Mouse (Mus musculus): ENCODE measurements around the gene Svbp. TPM values are rescaled to one million over a fixed set of nuclear protein-coding genes. Genes with fewer than 3 reads are reported as not detected.

Gene Svbp
- polyA plus RNA-seq, 1 experiment from 2014 or later = 112 TPM

DNA sequence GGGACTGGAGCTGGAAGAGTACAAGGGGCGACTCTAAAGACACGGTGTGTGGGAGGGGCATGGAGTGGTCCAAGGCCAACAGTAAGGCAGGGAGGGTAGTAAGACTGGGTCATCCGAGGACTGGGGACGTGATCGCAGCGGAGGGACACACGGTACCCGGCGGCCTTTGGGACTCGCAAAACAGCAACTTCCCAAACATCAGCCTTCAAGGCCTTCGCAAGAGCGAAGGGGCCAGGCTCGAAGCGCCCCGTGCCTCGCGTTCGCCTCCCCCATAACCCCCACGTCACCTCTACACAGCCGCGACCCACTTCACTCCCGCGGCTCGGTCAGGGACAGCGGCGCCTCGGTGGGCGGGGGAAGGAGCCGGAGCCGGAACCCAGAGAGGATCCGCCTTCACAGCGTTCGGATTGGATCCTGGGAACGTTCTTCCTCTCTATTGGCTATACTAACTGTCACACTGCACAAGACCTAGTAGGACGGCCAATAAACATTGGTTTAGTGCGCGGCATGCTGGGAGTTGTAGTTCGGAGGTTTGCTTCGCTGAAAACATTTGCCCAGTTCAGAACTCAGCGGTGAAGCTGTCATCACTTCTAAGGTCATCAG, 21.2 kb upstream of the Svbp start, which contains the start of gene Zfp691:
Gene Zfp691 (minus strand): TSS at position 345 of the 603 bp plus-strand sequence.
- peak; percentile 100 for ATAC-seq (ENCODE audit: borderline replicate concordance, extremely low read depth, low FRiP score, low TSS enrichment)
- Histone ChIP-seq H3K36me3 (peaks cover 17% of the 10 kb centered on the region), H3K4me3 (peak within 1 kb of the TSS; percentile 82), H3K4me1 (peaks cover 10% of the 10 kb centered on the region; the same call in 1 of the 2 replicates), H3K4me2 (peak within 1 kb of the TSS; percentile 73), H3K9me3 (no peaks in the 10 kb centered on the region), H3K27me3 (no peaks in the 10 kb centered on the region), H3K27ac (no peak within 1 kb of the TSS), H3K9ac (peak within 1 kb of the TSS; percentile 90)
- WGBS = under 1% methylated on average over 40 of the region's 40 CpGs

DNA sequence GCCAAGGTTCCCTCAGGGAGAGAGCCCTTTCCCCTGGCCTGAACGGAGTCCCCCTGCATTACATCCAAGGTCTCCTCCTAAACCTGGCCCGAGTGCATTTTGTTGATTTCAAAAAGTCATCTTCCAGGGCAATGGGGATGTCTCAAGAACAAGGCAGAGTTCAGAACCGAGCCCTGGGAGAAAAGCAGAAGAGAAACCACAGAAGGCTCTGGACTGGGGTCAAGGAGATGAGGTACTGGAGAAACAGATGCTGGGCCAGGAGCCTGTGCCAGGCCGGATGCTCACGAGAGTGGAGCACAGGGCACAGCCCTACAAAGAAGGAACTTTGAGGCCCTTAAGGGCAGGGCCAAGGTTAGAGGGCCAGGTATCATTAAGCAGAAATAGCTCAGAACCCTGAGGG, 17.4 kb upstream of the Svbp start:
- Histone ChIP-seq H3K27ac (no peak overlapping the region), H3K27me3 (no peaks in the 10 kb centered on the region), H3K4me1 (peaks cover 8% of the 10 kb centered on the region; the same call in 1 of the 2 replicates), H3K9me3 (no peaks in the 10 kb centered on the region), H3K4me3 (no peak overlapping the region), H3K9ac (no peak overlapping the region), H3K4me2 (no peak overlapping the region), H3K36me3 (no peaks in the 10 kb centered on the region)
- 64% methylated on average over 5 of the region's 5 CpGs for WGBS
- ATAC-seq (ENCODE audit: borderline replicate concordance, extremely low read depth, low FRiP score, low TSS enrichment) = no peak

DNA sequence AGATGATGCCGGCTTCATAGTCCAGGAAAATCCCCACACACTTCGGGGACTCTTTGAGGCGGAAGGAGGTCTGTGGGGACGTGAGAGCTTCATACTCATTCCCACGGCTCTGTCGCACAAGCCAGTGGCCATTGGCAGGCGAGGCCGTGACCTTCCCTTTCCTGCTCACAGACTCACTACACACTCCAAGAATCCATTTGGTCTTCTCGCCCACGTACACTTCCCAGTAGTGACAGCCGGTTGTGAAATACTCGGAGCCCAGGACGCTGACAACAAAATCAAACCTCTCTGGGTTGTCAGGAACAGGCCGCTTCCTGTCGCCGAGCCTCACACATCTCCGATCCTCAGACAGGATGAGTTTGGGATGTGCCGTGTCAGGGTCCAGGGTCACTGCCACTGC, 16.8 kb upstream of the Svbp start:
- no peak overlapping the region for H3K4me2 ChIP-seq
- no peak overlapping the region for H3K27ac ChIP-seq
- H3K9ac ChIP-seq = no peak overlapping the region
- no peak for ATAC-seq (ENCODE audit: borderline replicate concordance, extremely low read depth, low FRiP score, low TSS enrichment)
- H3K27me3 ChIP-seq = no peaks in the 10 kb centered on the region
- WGBS = 43% methylated on average over 18 of the region's 18 CpGs
- H3K4me1 ChIP-seq = peaks cover 2% of the 10 kb centered on the region; the same call in 1 of the 2 replicates
- H3K9me3 ChIP-seq = no peaks in the 10 kb centered on the region
- H3K36me3 ChIP-seq = no peaks in the 10 kb centered on the region
- H3K4me3 ChIP-seq = no peak overlapping the region

DNA sequence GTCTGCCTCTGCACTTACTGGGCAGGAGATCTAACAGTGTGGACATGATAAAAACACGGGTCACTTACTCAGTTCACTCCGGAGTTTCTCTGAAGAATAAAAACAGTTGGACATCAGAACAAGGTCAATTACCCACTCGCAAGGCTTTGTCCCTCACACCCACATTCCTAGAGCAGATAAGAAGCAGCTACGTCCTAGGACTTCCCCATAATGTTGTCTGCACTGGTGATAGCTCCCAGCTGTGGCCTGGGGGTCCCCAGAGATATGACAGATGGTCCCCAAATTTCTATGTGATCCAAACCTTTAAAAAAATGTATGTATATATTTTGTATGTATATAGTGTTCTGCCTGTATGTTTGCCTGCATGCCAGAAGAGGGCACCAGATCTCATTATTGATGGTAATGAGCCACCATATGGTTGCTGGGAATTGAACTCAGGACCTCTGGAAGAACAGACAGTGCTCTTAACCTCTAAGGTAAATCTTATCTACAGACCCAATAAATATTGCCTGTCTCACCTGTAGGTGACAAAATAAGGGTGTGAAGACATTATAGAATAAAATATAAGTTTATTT, 14.9 kb upstream of the Svbp start:
- H3K4me3 ChIP-seq = no peak overlapping the region
- H3K9me3 ChIP-seq = no peaks in the 10 kb centered on the region
- no peaks in the 10 kb centered on the region for H3K27me3 ChIP-seq
- no peak overlapping the region for H3K27ac ChIP-seq
- no peak for ATAC-seq (ENCODE audit: borderline replicate concordance, extremely low read depth, low FRiP score, low TSS enrichment)
- no peak overlapping the region for H3K4me2 ChIP-seq
- H3K4me1 ChIP-seq = no peaks in the 10 kb centered on the region
- 42% methylated on average over 4 of the region's 4 CpGs for WGBS
- H3K9ac ChIP-seq = no peak overlapping the region
- no peaks in the 10 kb centered on the region for H3K36me3 ChIP-seq

DNA sequence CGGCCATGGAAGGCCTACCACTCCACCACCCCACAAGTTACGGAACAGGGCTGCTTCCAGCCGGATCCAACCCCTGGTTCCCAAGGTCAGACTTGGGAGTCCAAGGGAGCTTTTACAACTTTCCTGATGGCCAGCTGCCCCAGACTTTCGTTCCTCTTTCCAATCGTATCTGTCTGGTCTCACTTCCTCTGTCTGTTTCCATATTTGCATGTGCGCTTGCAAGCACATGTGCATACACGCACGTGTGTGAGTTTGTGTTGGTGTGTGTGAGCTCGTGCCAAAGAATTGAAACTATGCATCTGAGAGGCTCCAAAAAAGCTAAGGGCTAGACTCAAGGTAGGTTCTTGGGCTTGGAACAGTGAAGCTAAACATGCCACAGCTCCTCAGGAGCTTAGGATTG, 13.7 kb upstream of the Svbp start:
- no peak overlapping the region for H3K27ac ChIP-seq
- no peaks in the 10 kb centered on the region for H3K27me3 ChIP-seq
- H3K4me3 ChIP-seq = no peak overlapping the region
- H3K9ac ChIP-seq = no peak overlapping the region
- 86% methylated on average over 9 of the region's 9 CpGs for WGBS
- H3K4me2 ChIP-seq = no peak overlapping the region
- ATAC-seq (ENCODE audit: borderline replicate concordance, extremely low read depth, low FRiP score, low TSS enrichment) = no peak
- no peaks in the 10 kb centered on the region for H3K4me1 ChIP-seq
- no peaks in the 10 kb centered on the region for H3K9me3 ChIP-seq
- H3K36me3 ChIP-seq = no peaks in the 10 kb centered on the region

DNA sequence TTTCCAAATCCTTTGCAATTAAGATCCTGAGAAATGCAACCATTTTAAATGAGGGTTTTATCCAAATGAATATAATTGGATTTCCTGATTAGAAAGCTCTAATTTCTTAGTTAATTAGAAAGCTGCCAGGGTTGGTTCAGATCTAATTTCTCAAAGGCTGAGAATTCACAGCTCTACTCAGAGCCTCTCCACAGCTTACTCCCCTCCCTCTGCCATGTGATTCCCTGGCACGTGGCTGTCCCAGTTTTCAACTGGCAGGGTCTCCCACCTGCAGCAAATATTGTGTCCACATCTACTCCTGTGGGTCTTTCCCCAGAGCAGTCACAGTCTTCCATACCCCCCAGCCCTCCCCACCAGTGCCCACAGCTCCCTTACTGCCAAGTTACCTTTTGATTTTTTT, 11.6 kb upstream of the Svbp start:
- no peaks in the 10 kb centered on the region for H3K9me3 ChIP-seq
- no peak overlapping the region for H3K9ac ChIP-seq
- no peak overlapping the region for H3K4me2 ChIP-seq
- H3K27ac ChIP-seq = no peak overlapping the region
- H3K36me3 ChIP-seq = no peaks in the 10 kb centered on the region
- 21% methylated on average over 1 of the region's 1 CpGs for WGBS
- ATAC-seq (ENCODE audit: borderline replicate concordance, extremely low read depth, low FRiP score, low TSS enrichment) = no peak
- no peaks in the 10 kb centered on the region for H3K4me1 ChIP-seq
- no peak overlapping the region for H3K4me3 ChIP-seq
- 0 out of 2 replicates have a peak, but pooled peaks cover 1% of the 10 kb centered on the region for H3K27me3 ChIP-seq

DNA sequence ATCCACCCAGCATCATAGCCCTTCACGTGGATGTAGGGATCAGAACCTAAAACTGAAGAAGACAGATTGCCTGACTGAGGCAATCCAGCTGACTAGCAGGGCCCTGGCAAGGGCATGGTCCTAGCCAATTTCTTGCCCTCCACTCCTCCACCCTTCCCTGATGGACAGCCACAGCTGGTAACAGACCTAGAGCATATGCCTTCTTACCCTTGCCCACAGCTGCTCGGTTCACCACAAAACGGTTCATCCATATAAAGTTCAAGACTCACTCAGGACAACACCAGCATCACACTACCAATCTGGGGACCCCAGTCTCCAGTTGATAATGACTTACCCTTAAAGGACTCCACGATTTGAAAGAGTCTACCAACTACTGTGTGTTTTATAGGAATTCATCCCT, 9.3 kb upstream of the Svbp start:
- WGBS = 70% methylated on average over 4 of the region's 4 CpGs
- no peak overlapping the region for H3K9ac ChIP-seq
- no peaks in the 10 kb centered on the region for H3K9me3 ChIP-seq
- H3K27me3 ChIP-seq = 0 out of 2 replicates have a peak, but pooled peaks cover 5% of the 10 kb centered on the region
- no peak overlapping the region for H3K4me2 ChIP-seq
- H3K4me1 ChIP-seq = no peaks in the 10 kb centered on the region
- H3K4me3 ChIP-seq = no peak overlapping the region
- H3K36me3 ChIP-seq = no peaks in the 10 kb centered on the region
- no peak for ATAC-seq (ENCODE audit: borderline replicate concordance, extremely low read depth, low FRiP score, low TSS enrichment)
- H3K27ac ChIP-seq = no peak overlapping the region

DNA sequence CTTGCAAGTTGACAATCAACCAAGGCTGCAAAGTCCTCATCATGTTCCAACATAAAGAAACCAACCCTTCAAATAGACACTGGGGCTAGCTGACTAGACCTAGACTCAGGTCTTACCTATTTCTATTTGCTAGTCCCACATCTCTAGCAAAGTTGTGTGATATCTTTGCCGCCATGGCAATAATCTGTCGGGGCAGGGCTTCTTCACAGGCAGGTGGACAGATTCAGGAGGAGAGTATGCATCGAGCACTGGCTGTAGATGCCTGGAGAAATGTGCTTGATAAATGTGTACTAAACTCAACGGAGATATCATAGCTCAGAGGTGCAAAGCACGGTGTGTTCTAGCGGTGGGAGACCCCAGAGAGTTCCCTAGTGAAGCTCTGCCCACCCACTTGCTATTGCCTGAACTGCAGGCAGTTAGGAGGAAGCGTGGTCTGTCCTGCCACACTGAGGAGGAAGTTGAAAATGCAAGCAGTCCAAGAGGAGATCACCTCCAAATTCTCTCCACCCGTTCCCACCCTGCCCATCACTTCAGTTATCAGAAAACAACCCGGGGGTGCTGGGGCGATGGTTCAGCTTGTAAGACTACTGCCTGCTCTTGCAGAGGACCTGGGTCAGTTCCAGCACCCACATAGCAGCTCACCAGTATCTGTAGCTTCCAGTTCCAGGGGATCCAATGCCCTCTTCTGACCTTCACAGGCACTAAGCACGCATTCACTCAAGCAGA, 6.9 kb upstream of the Svbp start:
- Histone ChIP-seq H3K27ac (no peak overlapping the region), H3K36me3 (no peaks in the 10 kb centered on the region)
- ATAC-seq (ENCODE audit: borderline replicate concordance, extremely low read depth, low FRiP score, low TSS enrichment) = no peak

DNA sequence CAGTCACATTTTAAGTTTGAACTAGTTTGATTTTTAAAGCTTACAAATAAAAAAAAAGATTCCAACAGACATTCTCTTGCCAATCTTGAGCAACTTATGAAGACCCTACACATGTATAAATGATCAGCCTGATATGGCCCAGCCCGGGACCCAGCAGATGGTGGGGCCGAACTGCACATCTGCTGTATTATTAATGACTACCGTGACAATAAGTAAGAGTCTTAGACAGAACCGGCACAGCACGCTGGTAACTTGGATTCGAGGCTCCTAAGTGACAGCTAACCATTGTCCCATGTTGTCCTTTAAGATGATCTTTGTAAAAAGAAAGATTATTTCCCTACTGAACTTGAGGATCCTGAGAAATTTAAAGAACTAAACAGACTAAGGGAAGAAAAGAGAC, 5.7 kb upstream of the Svbp start:
- no peak for ATAC-seq (ENCODE audit: borderline replicate concordance, extremely low read depth, low FRiP score, low TSS enrichment)
- Histone ChIP-seq H3K9ac (no peak overlapping the region), H3K4me3 (no peak overlapping the region), H3K4me2 (no peak overlapping the region), H3K4me1 (no peaks in the 10 kb centered on the region), H3K36me3 (no peaks in the 10 kb centered on the region), H3K27me3 (0 out of 2 replicates have a peak, but pooled peaks cover 5% of the 10 kb centered on the region), H3K27ac (no peak overlapping the region), H3K9me3 (no peaks in the 10 kb centered on the region)
- 68% methylated on average over 6 of the region's 6 CpGs for WGBS

More for the DNA sequence above, 6.9 kb upstream of the Svbp start:
- WGBS = 38% methylated on average over 11 of the region's 11 CpGs
- Histone ChIP-seq H3K9me3 (no peaks in the 10 kb centered on the region), H3K9ac (no peak overlapping the region), H3K27me3 (0 out of 2 replicates have a peak, but pooled peaks cover 5% of the 10 kb centered on the region), H3K4me2 (no peak overlapping the region), H3K4me3 (no peak overlapping the region), H3K4me1 (no peaks in the 10 kb centered on the region)

DNA sequence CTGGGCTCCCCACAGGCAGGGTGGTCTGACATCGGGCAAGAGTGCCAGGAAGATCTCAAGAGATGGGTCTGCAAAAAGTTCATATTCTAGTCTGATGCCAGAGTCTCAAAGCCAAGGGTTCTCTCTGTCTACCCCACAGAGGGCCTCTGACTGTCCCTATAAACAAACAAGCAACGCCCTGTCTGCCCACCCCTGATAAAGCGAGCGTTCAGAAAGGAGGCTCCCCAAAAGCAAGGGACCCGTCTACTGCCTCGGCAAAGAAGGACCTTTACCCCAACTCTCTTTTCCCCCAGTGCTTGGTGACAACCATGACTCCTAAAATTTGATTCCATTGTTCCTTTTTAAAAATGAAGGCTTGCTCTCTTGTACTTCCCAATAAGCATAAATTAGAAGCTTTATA, 5.2 kb upstream of the Svbp start, which contains the start of gene Ermap:
Gene Ermap (minus strand): TSS at position 148 of the 400 bp plus-strand sequence.
- Histone ChIP-seq H3K4me3 (no peak within 1 kb of the TSS), H3K9ac (no peak within 1 kb of the TSS), H3K27ac (no peak within 1 kb of the TSS), H3K4me2 (no peak within 1 kb of the TSS), H3K9me3 (no peaks in the 10 kb centered on the region), H3K36me3 (no peaks in the 10 kb centered on the region), H3K27me3 (0 out of 2 replicates have a peak, but pooled peaks cover 5% of the 10 kb centered on the region), H3K4me1 (no peaks in the 10 kb centered on the region)
- ATAC-seq (ENCODE audit: borderline replicate concordance, extremely low read depth, low FRiP score, low TSS enrichment) = no peak
- 60% methylated on average over 6 of the region's 6 CpGs for WGBS

DNA sequence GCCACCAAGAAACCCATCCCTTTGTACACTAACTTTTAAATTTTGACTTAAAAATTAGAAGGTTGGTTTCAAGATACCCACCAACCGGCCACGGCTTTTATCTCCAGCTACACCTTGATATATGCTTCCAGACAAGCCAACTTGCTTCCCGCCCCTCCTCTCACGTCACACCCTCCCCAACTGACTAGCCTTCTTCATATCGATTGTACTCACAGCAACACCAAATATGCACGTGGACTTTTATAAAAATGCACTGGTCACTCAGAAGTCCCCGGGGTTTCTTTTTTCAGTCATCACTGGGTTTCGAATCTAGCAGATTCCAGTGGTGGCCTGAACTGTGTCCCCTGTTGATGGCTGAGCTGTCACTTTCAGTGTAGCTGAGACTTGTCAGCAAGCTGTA, 4.5 kb upstream of the Svbp start:
- no peak for ATAC-seq (ENCODE audit: borderline replicate concordance, extremely low read depth, low FRiP score, low TSS enrichment)
- H3K4me1 ChIP-seq = 0 out of 2 replicates have a peak, but pooled peaks cover under 1% of the 10 kb centered on the region
- H3K9ac ChIP-seq = no peak overlapping the region
- no peak overlapping the region for H3K4me3 ChIP-seq
- no peaks in the 10 kb centered on the region for H3K36me3 ChIP-seq
- H3K27ac ChIP-seq = no peak overlapping the region
- 0 out of 2 replicates have a peak, but pooled peaks cover 5% of the 10 kb centered on the region for H3K27me3 ChIP-seq
- H3K9me3 ChIP-seq = no peaks in the 10 kb centered on the region
- H3K4me2 ChIP-seq = no peak overlapping the region
- WGBS = 81% methylated on average over 8 of the region's 8 CpGs

DNA sequence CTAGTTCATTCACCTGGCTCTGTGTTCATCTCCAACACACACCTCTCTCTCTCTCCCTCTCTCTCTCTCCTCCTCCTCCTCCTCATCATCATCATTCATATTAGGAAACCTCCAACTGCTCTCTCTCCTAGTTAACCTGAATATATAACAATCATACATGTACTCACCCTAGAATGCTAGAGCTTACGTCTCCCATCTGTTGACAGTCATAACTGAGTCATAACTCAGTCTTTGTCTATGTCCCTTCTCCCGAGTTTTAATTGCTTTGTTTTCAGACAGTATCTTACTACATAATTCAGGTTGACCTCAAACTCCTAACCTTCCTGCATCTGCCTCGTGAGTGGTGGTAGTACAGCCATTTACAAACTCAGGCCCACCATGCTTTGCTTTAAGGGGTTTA, 3.8 kb upstream of the Svbp start:
- peaks cover 7% of the 10 kb centered on the region; the same call in 1 of the 2 replicates for H3K4me1 ChIP-seq
- H3K27me3 ChIP-seq = 0 out of 2 replicates have a peak, but pooled peaks cover 5% of the 10 kb centered on the region
- no peaks in the 10 kb centered on the region for H3K36me3 ChIP-seq
- no peak overlapping the region for H3K27ac ChIP-seq
- H3K9ac ChIP-seq = no peak overlapping the region
- no peaks in the 10 kb centered on the region for H3K9me3 ChIP-seq
- 58% methylated on average over 3 of the region's 3 CpGs for WGBS
- no peak for ATAC-seq (ENCODE audit: borderline replicate concordance, extremely low read depth, low FRiP score, low TSS enrichment)
- H3K4me3 ChIP-seq = no peak overlapping the region
- H3K4me2 ChIP-seq = no peak overlapping the region
